Mouse (Mus musculus) midbrain, embryonic 13.5 days (tissue): ENCODE data around the gene Cep72. TPM values are rescaled to one million over a fixed set of nuclear protein-coding genes. Genes with fewer than 3 reads are reported as not detected.

ENCODE experiments used
- ATAC-seq: fragments of 200-750 bp; cut with Nextera tagmentation; 2 replicates; pipeline ENCODE4 v1.8.0; 2017; ENCODE audit warnings: mild to moderate bottlenecking, moderate TSS enrichment, moderate library complexity
- H3K27ac ChIP-seq: fragments of 300-500 bp; sonication (generic); 2 replicates; pipeline ENCODE4 v1.5.1; 2015; ENCODE audit warnings: inconsistent platforms, mild to moderate bottlenecking, moderate library complexity
- H3K27me3 ChIP-seq: fragments of 300-500 bp; sonication (generic); 2 replicates; pipeline ENCODE4 v1.6.1; 2015; ENCODE audit warnings: mild to moderate bottlenecking, inconsistent platforms
- H3K36me3 ChIP-seq: fragments of 300-500 bp; sonication (generic); 2 replicates; pipeline ENCODE4 v1.6.1; 2015; ENCODE audit warnings: mild to moderate bottlenecking, inconsistent platforms
- H3K4me1 ChIP-seq: fragments of 300-500 bp; sonication (generic); replicated peaks from 2 replicates; pipeline ENCODE4 v1.6.1; 2015; ENCODE audit warnings: inconsistent platforms
- H3K4me2 ChIP-seq: fragments of 300-500 bp; sonication (generic); replicated peaks from 2 replicates; pipeline ENCODE4 v1.6.1; 2015; ENCODE audit warnings: moderate library complexity, mild to moderate bottlenecking, inconsistent platforms
- H3K4me3 ChIP-seq: fragments of 300-500 bp; sonication (generic); replicated peaks from 2 replicates; pipeline ENCODE4 v1.5.1; 2015; ENCODE audit warnings: mild to moderate bottlenecking, inconsistent platforms
- H3K9ac ChIP-seq: fragments of 300-500 bp; sonication (generic); replicated peaks from 2 replicates; pipeline ENCODE4 v1.6.1; 2015; ENCODE audit warnings: mild to moderate bottlenecking, inconsistent platforms
- H3K9me3 ChIP-seq: fragments of 300-500 bp; sonication (generic); 2 replicates; pipeline ENCODE4 v1.6.1; 2016; ENCODE audit warnings: mild to moderate bottlenecking, inconsistent platforms
- WGBS: fragments of 180-500 bp; shearing (Covaris S2); methylation state at CpG from one replicate; pipeline ENCODE4 v1.1.7; 2015; 5-methylcytosine and 5-hydroxymethylcytosine counted together
- polyA plus RNA-seq: library from polyadenylated mRNA; unstranded; fragments of >200 nt; fragmentation: Nextera tagmentation; extraction: Ambion mirVana; gene quantifications from 2 replicates; pipeline ENCODE4 v1.2.1, GENCODE M21; 2015

Cep72 gene
- polyA plus RNA-seq, 1 experiment from 2014 or later = 14.1 TPM

- no peak for ATAC-seq
- WGBS = 79% methylated on average over 4 of the region's 4 CpGs
These were observed 60.6 kb downstream of the Cep72 start for GRCm38 (mm10) chr13:74001492-74001891.

GRCm38 (mm10) chr13:74000961-74001360, 61.1 kb downstream of the Cep72 start:
- no peak overlapping the region for H3K4me2 ChIP-seq
- H3K9ac ChIP-seq = no peak overlapping the region
- H3K4me1 ChIP-seq = no peaks in the 10 kb centered on the region
- H3K27me3 ChIP-seq = no peaks in the 10 kb centered on the region
- H3K4me3 ChIP-seq = no peak overlapping the region
- WGBS = 82% methylated on average over 6 of the region's 6 CpGs
- no peak overlapping the region for H3K27ac ChIP-seq
- no peaks in the 10 kb centered on the region for H3K9me3 ChIP-seq
- no peak for ATAC-seq
- H3K36me3 ChIP-seq = no peaks in the 10 kb centered on the region

More at GRCm38 (mm10) chr13:74001492-74001891, 60.6 kb downstream of the Cep72 start:
- H3K9ac ChIP-seq = no peak overlapping the region
- H3K27ac ChIP-seq = no peak overlapping the region
- H3K9me3 ChIP-seq = no peaks in the 10 kb centered on the region
- no peak overlapping the region for H3K4me2 ChIP-seq
- H3K4me3 ChIP-seq = no peak overlapping the region
- H3K27me3 ChIP-seq = no peaks in the 10 kb centered on the region
- no peaks in the 10 kb centered on the region for H3K4me1 ChIP-seq
- no peaks in the 10 kb centered on the region for H3K36me3 ChIP-seq

DNA sequence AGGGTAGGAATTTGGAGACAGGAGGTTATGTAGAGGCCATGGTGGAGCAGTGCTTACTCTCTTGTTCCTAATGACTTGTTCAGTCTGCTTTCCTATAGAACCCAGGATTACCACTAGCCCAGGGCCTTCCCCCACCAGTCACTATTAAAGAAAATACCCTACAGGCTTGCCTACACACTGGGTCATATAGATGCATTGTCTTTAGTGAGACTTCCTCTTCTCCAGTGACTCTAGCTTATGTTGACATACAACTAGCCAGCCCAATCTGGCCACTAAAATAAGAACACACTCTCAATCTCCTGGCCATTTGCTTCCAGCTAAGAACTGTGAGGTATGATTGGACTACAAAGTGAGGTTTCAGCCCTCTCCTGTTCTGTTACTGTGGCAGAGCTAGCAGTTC, 61.6 kb downstream of the Cep72 start:
- Histone ChIP-seq H3K9me3 (no peaks in the 10 kb centered on the region), H3K4me3 (no peak overlapping the region), H3K36me3 (no peaks in the 10 kb centered on the region), H3K27me3 (no peaks in the 10 kb centered on the region), H3K4me1 (no peaks in the 10 kb centered on the region), H3K4me2 (no peak overlapping the region), H3K9ac (no peak overlapping the region), H3K27ac (no peak overlapping the region)
- ATAC-seq = no peak

DNA sequence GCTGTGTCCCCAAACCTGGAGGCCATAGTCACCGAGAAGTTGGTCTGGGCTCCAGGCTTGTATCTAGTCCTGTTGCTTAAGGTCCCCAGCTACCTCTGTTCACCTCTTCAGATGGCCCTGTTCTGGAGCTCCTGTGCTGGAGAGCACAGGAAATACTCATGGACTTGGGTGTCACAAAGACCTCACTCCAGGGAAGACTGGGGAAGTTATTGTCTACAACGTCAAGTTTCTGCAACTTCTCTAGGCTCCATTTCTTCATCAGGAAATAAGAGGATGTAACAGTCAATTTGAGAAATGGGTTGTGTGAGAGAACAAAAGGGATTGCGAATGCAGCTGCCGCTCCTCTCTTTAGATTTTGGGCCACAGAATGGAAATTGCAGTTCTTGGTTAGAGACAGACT, 65.6 kb downstream of the Cep72 start:
- no peak for ATAC-seq
- WGBS = 88% methylated on average over 4 of the region's 4 CpGs
- Histone ChIP-seq H3K4me3 (no peak overlapping the region), H3K36me3 (no peaks in the 10 kb centered on the region), H3K4me2 (no peak overlapping the region), H3K27me3 (no peaks in the 10 kb centered on the region), H3K9me3 (no peaks in the 10 kb centered on the region), H3K27ac (no peak overlapping the region), H3K9ac (no peak overlapping the region), H3K4me1 (no peaks in the 10 kb centered on the region)

DNA sequence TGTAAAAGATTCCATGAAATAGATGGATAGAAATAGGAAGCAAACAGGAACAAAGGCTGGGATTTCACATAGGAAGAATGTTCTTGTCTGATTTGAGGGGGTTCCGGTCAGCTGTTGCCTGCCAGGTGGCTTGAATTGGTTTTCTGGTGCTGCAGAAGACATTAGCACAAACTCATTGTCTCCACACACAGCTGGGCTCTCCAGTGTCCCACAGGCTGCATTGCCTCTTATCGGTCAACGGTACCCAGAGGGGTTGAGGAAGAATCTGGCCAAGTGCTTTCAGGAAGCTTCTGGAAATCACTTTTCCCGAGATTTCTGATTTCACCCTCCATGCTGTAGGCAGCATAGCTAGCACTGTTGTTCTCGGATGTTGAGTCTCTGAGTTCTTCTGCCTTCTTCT, 70.8 kb downstream of the Cep72 start:
- 83% methylated on average over 5 of the region's 5 CpGs for WGBS
- Histone ChIP-seq H3K9me3 (no peaks in the 10 kb centered on the region), H3K27ac (no peak overlapping the region), H3K4me1 (no peaks in the 10 kb centered on the region), H3K36me3 (no peaks in the 10 kb centered on the region), H3K4me2 (no peak overlapping the region), H3K27me3 (no peaks in the 10 kb centered on the region), H3K9ac (no peak overlapping the region), H3K4me3 (no peak overlapping the region)
- no peak for ATAC-seq

GRCm38 (mm10) chr13:73990761-73991160, 71.3 kb downstream of the Cep72 start:
- Histone ChIP-seq H3K4me3 (no peak overlapping the region), H3K4me2 (no peak overlapping the region), H3K27ac (no peak overlapping the region), H3K27me3 (no peaks in the 10 kb centered on the region), H3K4me1 (no peaks in the 10 kb centered on the region), H3K9ac (no peak overlapping the region), H3K36me3 (no peaks in the 10 kb centered on the region), H3K9me3 (no peaks in the 10 kb centered on the region)
- 81% methylated on average over 2 of the region's 2 CpGs for WGBS
- ATAC-seq = no peak

- no peaks in the 10 kb centered on the region for H3K36me3 ChIP-seq
- H3K9me3 ChIP-seq = no peaks in the 10 kb centered on the region
- H3K4me1 ChIP-seq = no peaks in the 10 kb centered on the region
- H3K27ac ChIP-seq = no peak overlapping the region
- no peak for ATAC-seq
- no peak overlapping the region for H3K4me2 ChIP-seq
- H3K9ac ChIP-seq = no peak overlapping the region
- no peaks in the 10 kb centered on the region for H3K27me3 ChIP-seq
- WGBS = 86% methylated on average over 5 of the region's 5 CpGs
- H3K4me3 ChIP-seq = no peak overlapping the region
These were observed 71.8 kb downstream of the Cep72 start for GRCm38 (mm10) chr13:73990325-73990724.

Other genes starting within 250 kb of the Cep72 start
- gene Nkd2, start 214.7 kb downstream of the Cep72 start, polyA plus RNA-seq = 7.2 and 7.6 TPM in 2 replicates
- 17.4 and 19.7 TPM in 2 replicates for gene Trip13, start 124.5 kb downstream of the Cep72 start, polyA plus RNA-seq
- gene Brd9, start 124.5 kb downstream of the Cep72 start, polyA plus RNA-seq = 96.4 and 101 TPM in 2 replicates
- gene Zdhhc11, start 98.4 kb downstream of the Cep72 start, polyA plus RNA-seq = not detected in 2 replicates
- 6.4 and 6.7 TPM in 2 replicates for gene Tppp, start 52.9 kb downstream of the Cep72 start, polyA plus RNA-seq
- gene Slc9a3, start 59.2 kb upstream of the Cep72 start, polyA plus RNA-seq = 0.03 TPM in 1 of 2 replicates, not detected in the other
- gene Exoc3, start 146.4 kb upstream of the Cep72 start, polyA plus RNA-seq = 104 and 105 TPM in 2 replicates
- gene Ahrr, start 230.0 kb upstream of the Cep72 start, polyA plus RNA-seq = 0.77 and 1.1 TPM in 2 replicates